Mouse (Mus musculus): Measurements from ENCODE around the gene Hmox1. TPM values are rescaled to one million over a fixed set of nuclear protein-coding genes. Genes with fewer than 3 reads are reported as not detected.

The Hmox1 gene
- polyA plus RNA-seq, 1 experiment from 2014 or later: 11.3 TPM

GRCm38 (mm10) chr8:75074876-75075275 is 18.5 kb upstream of the Hmox1 start:
- 77% methylated on average over 1 of the region's 1 CpGs for WGBS
- no peaks in the 10 kb centered on the region for H3K9me3 ChIP-seq (replicated peaks)
- no peak overlapping the region for H3K4me3 ChIP-seq
- ATAC-seq: no peak
- H3K9ac ChIP-seq: no peak overlapping the region
- no peaks in the 10 kb centered on the region for H3K27me3 ChIP-seq
- H3K27ac ChIP-seq: no peak overlapping the region
- no peaks in the 10 kb centered on the region for H3K4me1 ChIP-seq
- H3K36me3 ChIP-seq (ENCODE audit: poor library complexity, severe bottlenecking): no peaks in the 10 kb centered on the region
- no peak overlapping the region for H3K4me2 ChIP-seq

GRCm38 (mm10) chr8:75078215-75078614 is 15.2 kb upstream of the Hmox1 start:
- ATAC-seq: no peak
- Histone ChIP-seq H3K9me3 (replicated peaks) (no peaks in the 10 kb centered on the region), H3K9ac (no peak overlapping the region), H3K4me3 (no peak overlapping the region), H3K4me2 (no peak overlapping the region), H3K27me3 (peaks cover 3% of the 10 kb centered on the region; the same call in 1 of the 2 replicates), H3K27ac (no peak overlapping the region), H3K4me1 (no peaks in the 10 kb centered on the region), H3K36me3 (ENCODE audit: poor library complexity, severe bottlenecking) (no peaks in the 10 kb centered on the region)
- WGBS: 88% methylated on average over 1 of the region's 1 CpGs

DNA sequence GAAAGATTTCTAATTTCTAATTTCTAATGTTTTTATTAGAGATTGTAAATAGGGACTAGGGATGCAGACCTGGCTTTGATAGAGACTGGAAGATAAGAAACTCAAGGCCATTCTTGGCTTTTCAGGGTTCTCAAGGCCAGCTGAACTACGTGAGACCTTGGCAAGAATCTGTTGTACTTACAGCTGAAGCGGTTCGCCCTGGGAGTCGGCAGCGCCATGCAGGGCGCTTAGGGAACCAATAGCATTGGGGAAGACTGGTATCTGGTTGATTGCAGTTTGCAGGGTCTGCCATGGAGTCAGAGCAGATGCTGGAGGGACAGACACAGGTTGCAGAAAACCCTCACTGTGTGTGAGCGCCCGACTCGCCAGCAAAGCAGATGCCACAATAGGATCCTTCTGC is 14.6 kb upstream of the Hmox1 start:
- Histone ChIP-seq H3K9me3 (replicated peaks) (no peaks in the 10 kb centered on the region), H3K27ac (no peak overlapping the region), H3K27me3 (peaks cover 3% of the 10 kb centered on the region; the same call in 1 of the 2 replicates), H3K4me2 (no peak overlapping the region), H3K4me3 (no peak overlapping the region), H3K4me1 (0 out of 2 replicates have a peak, but pooled peaks cover 3% of the 10 kb centered on the region), H3K36me3 (ENCODE audit: poor library complexity, severe bottlenecking) (no peaks in the 10 kb centered on the region), H3K9ac (no peak overlapping the region)
- no peak for ATAC-seq
- 96% methylated on average over 9 of the region's 9 CpGs for WGBS

DNA sequence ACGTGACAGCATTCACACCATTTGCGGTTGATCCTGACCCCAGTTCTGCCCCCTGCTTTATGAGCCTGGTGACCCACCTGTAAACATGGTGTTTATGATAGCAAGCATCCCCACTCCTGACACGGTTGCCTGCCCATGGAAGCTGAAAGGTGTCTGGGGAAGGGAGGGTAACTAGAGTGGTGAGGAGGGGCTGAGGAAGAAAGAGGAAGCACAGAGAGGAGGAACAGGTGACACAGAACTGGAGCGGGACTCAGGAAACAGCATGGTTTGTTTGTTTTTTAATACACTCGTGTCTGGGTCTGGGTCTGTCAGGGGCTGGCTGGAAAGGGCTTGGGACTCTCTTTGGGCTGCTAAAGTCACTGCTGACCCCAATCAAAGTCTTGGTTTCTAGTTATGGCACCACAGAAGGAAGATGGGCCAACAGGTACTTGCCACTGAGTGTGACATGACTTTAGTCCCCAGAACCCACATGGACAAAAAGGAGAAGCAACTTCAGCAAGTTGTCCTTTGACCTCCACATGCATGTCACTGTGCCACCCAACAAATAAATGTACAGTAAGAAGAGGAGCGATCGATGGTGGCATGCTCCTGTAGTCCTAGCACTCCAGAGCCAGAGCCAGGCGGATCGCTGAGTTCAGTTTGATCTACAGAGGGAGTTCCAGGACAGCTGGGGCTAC is 11.9 kb upstream of the Hmox1 start:
- H3K4me1 ChIP-seq: 0 out of 2 replicates have a peak, but pooled peaks cover 4% of the 10 kb centered on the region
- 81% methylated on average over 9 of the region's 9 CpGs for WGBS
- peaks cover 3% of the 10 kb centered on the region; the same call in 1 of the 2 replicates for H3K27me3 ChIP-seq
- H3K9me3 ChIP-seq (replicated peaks): no peaks in the 10 kb centered on the region; the same call in 1 of the 2 replicates
- no peaks in the 10 kb centered on the region for H3K36me3 ChIP-seq (ENCODE audit: poor library complexity, severe bottlenecking)
- H3K9ac ChIP-seq: no peak overlapping the region
- H3K4me3 ChIP-seq: no peak overlapping the region
- no peak overlapping the region for H3K4me2 ChIP-seq
- H3K27ac ChIP-seq: no peak overlapping the region
- no peak for ATAC-seq

DNA sequence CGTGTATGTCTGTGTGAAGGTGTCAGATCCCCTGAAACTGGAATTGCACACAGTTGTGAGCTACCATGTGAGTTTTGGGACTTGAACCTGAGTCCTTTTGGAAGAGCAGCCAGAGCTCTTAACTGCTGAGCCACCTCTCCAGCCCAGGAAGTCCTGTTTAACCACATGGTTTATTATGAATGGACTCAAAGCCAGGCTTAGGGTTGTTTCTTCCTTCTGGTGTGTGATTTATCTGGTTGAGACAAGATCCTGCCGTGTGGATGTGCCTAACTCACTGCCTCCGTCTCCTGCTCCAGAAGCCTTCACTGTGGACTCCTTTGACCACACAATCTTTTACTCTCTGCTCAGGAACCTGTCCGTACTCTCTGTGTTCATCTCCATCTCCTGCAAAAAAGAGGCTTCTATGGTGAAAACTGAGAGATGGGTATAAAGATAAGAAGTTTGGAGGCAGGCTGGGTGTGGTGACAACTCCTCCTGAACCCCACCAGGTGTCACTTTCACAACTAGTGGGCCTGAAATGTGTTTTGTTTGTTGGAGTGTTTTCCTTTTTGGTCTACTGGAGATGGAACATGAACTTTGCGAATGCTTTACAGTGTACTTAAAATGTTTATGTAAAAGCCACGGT is 11.1 kb upstream of the Hmox1 start:
- Histone ChIP-seq H3K9me3 (replicated peaks) (no peaks in the 10 kb centered on the region; the same call in 1 of the 2 replicates), H3K4me1 (0 out of 2 replicates have a peak, but pooled peaks cover 4% of the 10 kb centered on the region), H3K4me3 (no peak overlapping the region), H3K36me3 (ENCODE audit: poor library complexity, severe bottlenecking) (no peaks in the 10 kb centered on the region), H3K27me3 (peaks cover 3% of the 10 kb centered on the region; the same call in 1 of the 2 replicates), H3K27ac (no peak overlapping the region), H3K9ac (no peak overlapping the region), H3K4me2 (no peak overlapping the region)
- WGBS: 83% methylated on average over 6 of the region's 6 CpGs
- ATAC-seq: no peak

DNA sequence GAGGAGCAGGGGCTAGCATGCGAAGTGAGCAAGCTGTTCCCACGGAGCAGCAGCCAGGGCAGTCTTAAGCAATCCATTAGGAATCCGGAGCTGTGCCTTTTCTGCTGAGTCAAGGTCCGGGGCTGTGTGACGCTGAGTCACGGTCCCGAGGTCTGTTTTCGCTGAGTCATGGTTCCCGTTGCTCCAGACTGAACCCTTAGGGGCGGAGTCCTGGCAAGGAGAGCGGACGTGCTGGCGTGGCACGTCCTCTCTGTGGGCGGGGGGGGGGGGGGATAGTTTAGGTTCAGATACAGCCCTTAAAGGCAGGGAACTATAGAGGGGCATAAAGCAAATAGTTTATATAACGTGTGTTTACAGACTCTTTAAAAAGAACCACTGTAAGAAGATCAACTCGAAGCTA is 9.6 kb upstream of the Hmox1 start:
- ATAC-seq: peak; percentile 92
- Histone ChIP-seq H3K9ac (no peak overlapping the region), H3K4me1 (0 out of 2 replicates have a peak, but pooled peaks cover 4% of the 10 kb centered on the region), H3K36me3 (ENCODE audit: poor library complexity, severe bottlenecking) (no peaks in the 10 kb centered on the region), H3K4me3 (peak overlapping the region; percentile 9; the same call in 1 of the 2 replicates), H3K27ac (no peak overlapping the region), H3K27me3 (peaks cover 3% of the 10 kb centered on the region; the same call in 1 of the 2 replicates), H3K9me3 (replicated peaks) (no peaks in the 10 kb centered on the region; the same call in 1 of the 2 replicates), H3K4me2 (peak overlapping the region; percentile 46)
- 6% methylated on average over 17 of the region's 17 CpGs for WGBS

DNA sequence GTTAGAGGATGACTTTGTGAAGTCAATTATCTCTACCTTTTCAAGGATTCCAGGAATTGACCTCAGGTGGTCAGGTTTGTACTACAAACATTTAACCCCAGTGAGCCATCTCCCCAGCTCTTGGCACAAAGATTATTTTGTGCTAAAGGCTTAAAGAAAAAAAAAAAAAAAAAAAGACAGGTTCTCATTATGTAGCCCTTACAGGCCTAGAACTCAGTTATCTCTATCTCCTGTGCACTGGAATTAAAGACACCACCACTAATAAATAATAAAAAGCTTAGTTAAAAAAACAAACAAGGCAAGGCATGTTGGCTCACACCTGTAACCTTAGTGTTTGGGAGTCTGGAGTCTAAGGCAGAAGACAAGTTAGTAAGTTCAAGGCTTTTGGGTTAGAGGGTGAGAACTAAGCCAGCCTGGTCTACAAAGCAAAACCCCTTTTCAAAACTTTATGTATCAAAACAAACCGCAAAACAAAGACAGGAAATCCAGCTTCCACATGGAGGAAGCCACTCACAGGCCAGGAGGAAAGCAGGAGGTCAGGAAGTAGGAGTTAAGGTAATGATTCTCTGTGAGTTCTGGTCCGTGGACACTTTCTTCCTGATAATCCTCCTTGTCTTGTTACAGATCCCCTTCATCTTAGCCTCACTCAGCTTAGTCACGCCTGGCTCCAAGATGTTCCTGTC is 8.9 kb upstream of the Hmox1 start:
- WGBS: 79% methylated on average over 3 of the region's 3 CpGs
- ATAC-seq: no peak
- Histone ChIP-seq H3K4me1 (peaks cover 10% of the 10 kb centered on the region; the same call in 1 of the 2 replicates), H3K36me3 (ENCODE audit: poor library complexity, severe bottlenecking) (no peaks in the 10 kb centered on the region), H3K27me3 (peaks cover 3% of the 10 kb centered on the region; the same call in 1 of the 2 replicates), H3K9me3 (replicated peaks) (no peaks in the 10 kb centered on the region; the same call in 1 of the 2 replicates), H3K4me2 (no peak overlapping the region; the same call in 1 of the 2 replicates), H3K9ac (no peak overlapping the region), H3K4me3 (no peak overlapping the region), H3K27ac (no peak overlapping the region)

DNA sequence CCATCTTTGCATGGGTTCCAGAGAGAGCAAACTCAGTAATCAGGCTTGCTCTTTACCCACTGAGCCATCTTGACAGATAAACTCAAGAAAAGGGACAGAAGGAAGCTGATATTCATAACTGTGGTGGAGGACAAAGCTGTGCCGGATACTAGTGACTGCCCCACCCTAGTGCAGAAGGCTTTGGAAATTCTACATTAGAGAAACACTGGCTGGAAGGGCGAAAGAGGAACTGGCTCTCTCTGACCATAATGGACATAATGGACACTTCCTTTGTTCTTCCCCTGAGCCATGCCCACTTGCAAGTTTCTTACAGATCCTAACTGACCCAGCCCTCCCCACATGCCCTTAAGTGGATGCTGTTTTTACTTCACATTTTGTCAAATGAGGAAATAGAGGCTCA is 7.4 kb upstream of the Hmox1 start:
- Histone ChIP-seq H3K36me3 (ENCODE audit: poor library complexity, severe bottlenecking) (no peaks in the 10 kb centered on the region), H3K9me3 (replicated peaks) (no peaks in the 10 kb centered on the region; the same call in 1 of the 2 replicates), H3K27ac (no peak overlapping the region), H3K27me3 (peaks cover 3% of the 10 kb centered on the region; the same call in 1 of the 2 replicates), H3K4me1 (peaks cover 11% of the 10 kb centered on the region; the same call in 1 of the 2 replicates), H3K4me2 (no peak overlapping the region), H3K4me3 (no peak overlapping the region), H3K9ac (no peak overlapping the region)
- ATAC-seq: no peak
- WGBS: 88% methylated on average over 2 of the region's 2 CpGs

GRCm38 (mm10) chr8:75087127-75087526 is 6.3 kb upstream of the Hmox1 start:
- no peak for ATAC-seq
- Histone ChIP-seq H3K4me2 (no peak overlapping the region), H3K4me3 (no peak overlapping the region), H3K9me3 (replicated peaks) (no peaks in the 10 kb centered on the region; the same call in 1 of the 2 replicates), H3K36me3 (ENCODE audit: poor library complexity, severe bottlenecking) (no peaks in the 10 kb centered on the region), H3K27ac (no peak overlapping the region), H3K4me1 (peaks cover 11% of the 10 kb centered on the region; the same call in 1 of the 2 replicates), H3K9ac (no peak overlapping the region), H3K27me3 (peaks cover 2% of the 10 kb centered on the region; the same call in 1 of the 2 replicates)

GRCm38 (mm10) chr8:75088989-75089881 is 4.2 kb upstream of the Hmox1 start:
- WGBS: 32% methylated on average over 6 of the region's 6 CpGs
- Histone ChIP-seq H3K9me3 (replicated peaks) (no peaks in the 10 kb centered on the region; the same call in 1 of the 2 replicates), H3K27ac (no peak overlapping the region; the same call in 1 of the 2 replicates), H3K4me1 (peaks cover 17% of the 10 kb centered on the region; the same call in 1 of the 2 replicates), H3K36me3 (ENCODE audit: poor library complexity, severe bottlenecking) (no peaks in the 10 kb centered on the region), H3K4me2 (peak overlapping the region; percentile 28; the same call in 1 of the 2 replicates), H3K4me3 (no peak overlapping the region), H3K9ac (0 out of 2 replicates have a peak overlapping the region, but pooled peaks have one; percentile 21), H3K27me3 (no peaks in the 10 kb centered on the region)
- peak; percentile 37; the same call in 1 of the 2 replicates for ATAC-seq

GRCm38 (mm10) chr8:75090781-75091365 is 2.5 kb upstream of the Hmox1 start:
- Histone ChIP-seq H3K4me2 (no peak overlapping the region), H3K27me3 (no peaks in the 10 kb centered on the region), H3K27ac (no peak overlapping the region), H3K4me1 (peaks cover 17% of the 10 kb centered on the region; the same call in 1 of the 2 replicates), H3K9me3 (replicated peaks) (no peaks in the 10 kb centered on the region), H3K36me3 (ENCODE audit: poor library complexity, severe bottlenecking) (no peaks in the 10 kb centered on the region), H3K9ac (no peak overlapping the region), H3K4me3 (no peak overlapping the region)
- no peak for ATAC-seq
- 81% methylated on average over 4 of the region's 4 CpGs for WGBS
